Mouse (Mus musculus): ENCODE results near the gene BC037034. TPM values are rescaled to one million over a fixed set of nuclear protein-coding genes. Genes with fewer than 3 reads are reported as not detected.

Gene BC037034
- 13.3 TPM for polyA plus RNA-seq (2017; shearing (Covaris generic))

DNA sequence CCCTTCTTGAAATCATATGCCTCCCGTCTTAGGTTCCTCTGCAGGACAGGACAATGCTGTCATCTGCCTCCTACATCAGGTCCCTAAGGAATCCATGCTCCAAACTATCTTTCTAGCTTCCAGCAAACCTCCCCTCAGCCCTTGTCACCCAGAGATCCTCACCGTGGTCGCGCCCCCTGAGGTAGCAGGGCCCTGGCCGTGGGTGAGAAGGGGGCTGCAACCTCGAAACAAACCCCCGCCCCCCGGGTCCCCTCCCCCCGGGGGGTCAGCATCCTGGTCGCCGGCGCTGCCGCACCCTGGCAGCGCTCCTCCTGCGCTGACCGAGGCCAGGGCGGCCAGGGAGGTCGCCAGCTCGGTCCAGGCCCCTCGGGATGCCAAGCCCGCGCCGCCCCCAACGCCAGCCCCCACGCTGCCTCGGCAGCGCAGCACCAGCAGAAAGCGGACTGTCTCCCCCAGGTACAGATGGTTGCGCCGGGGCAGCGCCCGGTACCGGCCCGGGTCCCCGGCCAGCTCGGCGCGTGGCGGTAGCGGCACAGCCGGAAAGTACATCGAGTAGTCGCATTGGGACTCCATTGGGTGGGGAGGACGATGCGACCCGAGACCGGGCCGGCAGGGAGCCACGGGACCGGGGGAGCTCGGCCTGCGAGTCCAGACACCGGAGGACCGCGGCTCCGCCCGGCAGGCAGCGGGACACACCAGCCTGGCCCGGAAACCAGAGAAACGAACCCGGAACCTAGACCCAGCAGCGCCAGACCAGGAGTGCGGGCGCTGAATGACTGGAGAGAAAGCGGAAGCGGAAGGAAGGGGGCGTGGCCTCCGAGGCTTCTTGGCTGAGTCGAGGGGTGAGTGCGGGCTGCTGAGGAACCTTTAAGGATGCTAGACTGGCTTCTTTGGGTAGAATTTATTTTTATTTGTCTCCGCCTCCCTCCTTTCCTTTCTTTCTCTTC is at the start of gene BC037034:
Gene BC037034, minus strand, starts transcription at position 774 of the 947 bp plus-strand sequence.

GRCm38 (mm10) chr5:138279585-138280424 is 16.0 kb upstream of the BC037034 start, which contains the start of the genes Gm43720, Gpc2 and Stag3:
Gm43720 (minus strand) TSS chr5:138279958.
Gpc2 (minus strand) TSS chr5:138280005.
Stag3 (plus strand) TSS chr5:138280240.

DNA sequence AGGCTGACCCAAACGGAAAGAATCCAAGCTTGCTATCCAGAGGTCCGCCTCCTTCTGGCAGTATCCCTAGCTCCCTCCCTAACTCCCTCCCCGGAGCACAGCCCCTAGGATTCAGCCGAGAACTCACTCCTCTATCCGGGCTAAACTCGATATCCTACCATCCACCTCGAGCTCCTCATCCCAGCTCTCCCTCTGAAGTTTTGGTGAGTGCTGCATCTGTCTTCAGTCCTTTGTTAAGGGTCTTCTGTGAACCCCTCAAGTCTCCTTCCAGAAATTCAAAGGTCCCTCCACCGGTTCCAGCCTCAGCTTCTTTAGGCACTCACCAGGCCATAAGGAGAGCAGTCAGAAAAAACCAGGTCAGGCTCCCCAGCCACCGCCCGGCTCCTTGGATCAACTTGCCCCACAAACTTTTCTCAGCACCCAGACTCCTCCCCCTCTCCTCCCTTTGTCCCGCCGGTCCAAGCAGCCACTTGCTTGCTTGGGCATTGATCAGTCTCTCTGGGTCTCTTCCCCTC is 8.6 kb upstream of the BC037034 start, which contains the start of gene Gal3st4:
Gene Gal3st4, minus strand, starts transcription at position 432 of the 515 bp plus-strand sequence.

DNA sequence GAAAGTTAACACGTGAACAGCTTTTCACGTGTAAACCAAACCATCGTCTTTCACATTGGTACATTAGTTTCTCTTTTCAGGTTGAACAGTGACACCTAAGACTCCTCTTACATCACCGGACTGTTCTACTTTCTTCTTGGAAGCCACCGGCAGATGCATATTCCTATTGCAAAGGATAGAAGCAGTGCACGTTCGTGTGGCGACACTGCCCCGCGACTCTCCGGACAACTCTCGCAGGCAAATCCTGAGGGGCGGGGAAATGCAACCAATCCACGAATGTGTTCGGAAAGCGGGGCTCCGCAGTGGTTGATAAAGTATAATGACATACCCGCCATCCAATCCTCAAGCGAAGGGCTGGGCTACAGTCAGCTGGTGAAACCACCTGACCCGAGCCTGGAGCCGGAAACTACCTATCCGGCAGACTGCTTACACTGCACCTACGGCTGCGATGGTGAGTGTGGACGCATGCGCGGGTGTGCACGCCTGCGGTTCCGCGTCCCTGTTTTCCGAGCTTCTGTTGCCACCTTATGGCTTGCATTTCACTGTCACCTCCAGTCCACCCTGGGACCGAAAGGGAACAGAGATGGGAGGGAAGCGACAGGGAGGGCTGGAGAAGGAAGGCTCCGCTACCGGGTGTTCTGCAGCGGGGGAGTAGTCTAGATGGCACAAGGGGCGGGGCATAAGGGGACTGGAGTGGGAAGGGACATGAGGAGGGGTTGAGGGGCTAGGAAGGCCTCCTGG is 8.3 kb downstream of the BC037034 start, which contains the start of gene Lamtor4:
Gene Lamtor4, plus strand, starts transcription at position 130 of the 741 bp plus-strand sequence.

DNA sequence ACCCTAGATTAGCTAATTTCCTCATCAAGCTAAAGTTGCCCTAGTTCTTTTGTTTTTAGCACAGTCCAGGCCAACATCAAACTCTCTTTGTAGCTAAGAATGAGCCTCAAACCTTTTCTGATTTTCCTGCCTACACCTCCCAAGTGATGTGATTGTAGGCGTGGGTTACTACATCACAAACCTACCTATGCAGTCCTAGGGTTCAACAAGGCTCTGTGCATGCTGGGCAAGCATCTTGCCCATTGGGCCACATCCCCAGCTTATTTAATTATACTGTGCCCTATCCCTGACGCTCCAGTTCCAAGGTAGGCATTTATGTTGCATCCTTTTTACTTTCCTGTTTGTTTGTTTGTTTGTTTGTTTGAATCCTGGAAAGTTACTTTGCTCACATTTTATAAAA is 38.1 kb downstream of the BC037034 start, which contains the start of gene Nxpe5:
Gene Nxpe5, plus strand, starts transcription at position 199 of the 400 bp plus-strand sequence.

Other genes starting within 250 kb of the BC037034 start
- gene Smok3a, start 242.8 kb downstream of the BC037034 start, polyA plus RNA-seq (2017; shearing (Covaris generic)): not detected
- gene Smok3b, start 242.6 kb downstream of the BC037034 start, polyA plus RNA-seq (2017; shearing (Covaris generic)): not detected
- not detected for gene Smok3c, start 210.8 kb downstream of the BC037034 start, polyA plus RNA-seq (2017; shearing (Covaris generic))
- gene Zkscan1, start 178.9 kb downstream of the BC037034 start, polyA plus RNA-seq (2017; shearing (Covaris generic)): 24.9 TPM
- gene Zscan21, start 147.1 kb downstream of the BC037034 start, polyA plus RNA-seq (2017; shearing (Covaris generic)): 29.4 TPM
- gene Zfp113, start 108.3 kb downstream of the BC037034 start, polyA plus RNA-seq (2017; shearing (Covaris generic)): 21.6 TPM
- gene Cops6, start 103.0 kb downstream of the BC037034 start, polyA plus RNA-seq (2017; shearing (Covaris generic)): 229 TPM
- gene Ap4m1, start 92.0 kb downstream of the BC037034 start, polyA plus RNA-seq (2017; shearing (Covaris generic)): 12.5 TPM
- 98.7 TPM for gene Mcm7, start 91.6 kb downstream of the BC037034 start, polyA plus RNA-seq (2017; shearing (Covaris generic))
- gene Taf6, start 76.6 kb downstream of the BC037034 start, polyA plus RNA-seq (2017; shearing (Covaris generic)): 66.2 TPM
- 19.3 TPM for gene Cnpy4, start 76.5 kb downstream of the BC037034 start, polyA plus RNA-seq (2017; shearing (Covaris generic))
- gene Mblac1, start 69.7 kb downstream of the BC037034 start, polyA plus RNA-seq (2017; shearing (Covaris generic)): 0.74 TPM
- gene Nxpe5, start 38.1 kb downstream of the BC037034 start, polyA plus RNA-seq (2017; shearing (Covaris generic)): not detected
- 117 TPM for gene Lamtor4, start 8.6 kb downstream of the BC037034 start, polyA plus RNA-seq (2017; shearing (Covaris generic))
- 1.1 TPM for gene Gal3st4, start 8.8 kb upstream of the BC037034 start, polyA plus RNA-seq (2017; shearing (Covaris generic))
- not detected for gene Gm43720, start 15.9 kb upstream of the BC037034 start, polyA plus RNA-seq (2017; shearing (Covaris generic))
- gene Gpc2, start 16.0 kb upstream of the BC037034 start, polyA plus RNA-seq (2017; shearing (Covaris generic)): 3.1 TPM
- gene Stag3, start 16.2 kb upstream of the BC037034 start, polyA plus RNA-seq (2017; shearing (Covaris generic)): 0.74 TPM
- gene Pvrig, start 77.9 kb upstream of the BC037034 start, polyA plus RNA-seq (2017; shearing (Covaris generic)): 24.7 TPM
- 29.9 TPM for gene Zfp157, start 177.4 kb upstream of the BC037034 start, polyA plus RNA-seq (2017; shearing (Covaris generic))